Mouse (Mus musculus) kidney, adult 10 weeks (tissue): ENCODE data around the gene Pdzd11. TPM values are rescaled to one million over a fixed set of nuclear protein-coding genes. Genes with fewer than 3 reads are reported as not detected.

Source experiments
- polyA plus RNA-seq: library from polyadenylated mRNA; stranded (reverse); fragments of 350-450 nt; fragmentation: Illumina TruSeq; extraction: RNeasy Lipid Tissue Mini Kit (QIAGEN cat#74804); gene quantifications from one replicate; pipeline ENCODE4 v1.2.3, GENCODE M21; 2014; ENCODE audit warnings: low read depth, low replicate concordance

The Pdzd11 gene
- 73.7 TPM for polyA plus RNA-seq

GRCm38 (mm10) chrX:100625802-100626793 lies at the start of gene Pdzd11:
Gene Pdzd11, minus strand, starts transcription at chrX:100626568.

GRCm38 (mm10) chrX:100625546-100625801 lies 894 bp downstream of the Pdzd11 start, which contains the start of gene Kif4:
Gene Kif4, plus strand, starts transcription at chrX:100625737.

GRCm38 (mm10) chrX:100605314-100605713 lies 21.1 kb downstream of the Pdzd11 start, which contains the start of gene Arr3:
Gene Arr3, plus strand, starts transcription at chrX:100605497.

GRCm38 (mm10) chrX:100594791-100595190 lies 31.6 kb downstream of the Pdzd11 start, which contains the start of gene P2ry4:
Gene P2ry4, minus strand, starts transcription at chrX:100594869.

Other genes with a start within 250 kb of the Pdzd11 start
- gene Otud6a, start 197.6 kb downstream of the Pdzd11 start, polyA plus RNA-seq, result not detected
- gene Awat2, start 183.9 kb downstream of the Pdzd11 start, polyA plus RNA-seq, result 0.28 TPM
- gene Igbp1, start 132.3 kb downstream of the Pdzd11 start, polyA plus RNA-seq, result 121 TPM
- gene Dgat2l6, start 101.7 kb downstream of the Pdzd11 start, polyA plus RNA-seq, result not detected
- gene Awat1, start 54.3 kb downstream of the Pdzd11 start, polyA plus RNA-seq, result not detected
- not detected for gene P2ry4, start 31.7 kb downstream of the Pdzd11 start, polyA plus RNA-seq
- gene Arr3, start 21.1 kb downstream of the Pdzd11 start, polyA plus RNA-seq, result not detected
- 0.16 TPM for gene Kif4, start 831 bp downstream of the Pdzd11 start, polyA plus RNA-seq
- gene Gdpd2, start 103.3 kb upstream of the Pdzd11 start, polyA plus RNA-seq, result 0.69 TPM
- gene Dlg3, start 141.2 kb upstream of the Pdzd11 start, polyA plus RNA-seq, result 21.2 TPM